Mouse (Mus musculus): ENCODE measurements at regions not wholly inside any gene's neighbourhood (a gene's known extent, or its start where the extent isn't known, plus 50 kb on each side); places are given as distances from the start of the nearest gene placed in this dataset.

DNA sequence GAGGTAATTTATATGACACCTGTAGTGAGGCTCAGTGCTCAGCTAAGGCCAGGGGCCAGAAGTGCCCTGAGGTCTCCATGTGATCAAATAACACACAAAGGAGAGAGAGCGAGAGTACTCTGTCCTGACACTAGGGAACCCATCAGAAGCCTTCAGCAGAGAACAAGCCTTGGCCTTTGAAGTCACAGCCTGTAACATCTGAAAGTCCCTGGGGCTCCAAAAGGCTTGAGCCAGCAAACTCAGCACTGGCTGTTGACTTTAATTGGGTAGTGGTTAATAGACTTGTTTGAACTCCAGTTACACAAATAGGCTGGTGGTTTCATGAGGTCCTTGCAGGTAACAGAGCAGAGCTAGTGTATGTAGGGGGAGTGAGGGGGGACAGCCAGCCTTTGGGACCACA lies 422.5 kb downstream of the Matn1 start:
- ATAC-seq (replicated peaks; ENCODE audit: low FRiP score, low read depth) (no peak), DNase-seq (ENCODE audit: low spot score) (no peak)
- Histone ChIP-seq H3K27ac (no peak overlapping the region), H3K4me2 (ENCODE audit: low read length) (no peak overlapping the region), H3K36me3 (ENCODE audit: insufficient read depth, low read length) (no peaks in the 10 kb centered on the region), H3K9me3 (replicated peaks; ENCODE audit: low read length) (no peaks in the 10 kb centered on the region), H3K4me1 (replicated peaks; ENCODE audit: insufficient read depth, low read length) (no peaks in the 10 kb centered on the region), H3K9ac (ENCODE audit: low read depth, low read length) (no peak overlapping the region), H3K27me3 (ENCODE audit: insufficient read depth, low read length) (no peaks in the 10 kb centered on the region), H3K4me3 (replicated peaks; ENCODE audit: low read depth, low read length) (no peak overlapping the region)
- WGBS = 74% methylated on average over 1 of the region's 1 CpGs
- no peak for TF ChIP-seq CTCF (IDR thresholded peaks at IDR 0.05; ENCODE audit: low read depth)

DNA sequence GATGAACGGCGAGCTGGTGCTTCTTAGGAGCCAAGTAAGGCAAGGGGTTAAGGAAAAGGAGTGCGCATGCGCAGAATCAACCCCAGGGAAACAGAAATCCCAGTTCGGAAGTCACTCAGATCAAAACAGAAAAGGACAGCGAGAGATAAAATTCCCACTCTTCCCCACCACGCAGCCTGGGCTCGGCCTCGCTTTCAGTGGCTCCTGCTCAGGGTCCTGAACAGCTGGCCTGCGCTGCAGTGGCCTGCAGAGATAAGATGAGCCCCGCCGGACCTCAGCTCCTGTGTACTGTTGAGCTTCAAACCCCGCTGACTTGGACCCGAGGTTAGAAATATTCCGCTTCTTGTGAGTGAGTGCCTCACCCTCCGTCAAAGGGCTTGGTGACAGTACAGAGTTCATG lies 428.3 kb downstream of the Matn1 start:
- H3K9ac ChIP-seq (ENCODE audit: low read depth, low read length) = no peak overlapping the region
- WGBS = 81% methylated on average over 16 of the region's 16 CpGs
- H3K36me3 ChIP-seq (ENCODE audit: insufficient read depth, low read length) = no peaks in the 10 kb centered on the region
- H3K4me3 ChIP-seq (replicated peaks; ENCODE audit: low read depth, low read length) = no peak overlapping the region
- H3K27me3 ChIP-seq (ENCODE audit: insufficient read depth, low read length) = no peaks in the 10 kb centered on the region
- H3K4me1 ChIP-seq (replicated peaks; ENCODE audit: insufficient read depth, low read length) = no peaks in the 10 kb centered on the region
- H3K27ac ChIP-seq = no peak overlapping the region
- H3K4me2 ChIP-seq (ENCODE audit: low read length) = no peak overlapping the region
- DNase-seq (ENCODE audit: low spot score) (no peak), ATAC-seq (replicated peaks; ENCODE audit: low FRiP score, low read depth) (no peak)
- no peak for TF ChIP-seq CTCF (IDR thresholded peaks at IDR 0.05; ENCODE audit: low read depth)
- no peaks in the 10 kb centered on the region for H3K9me3 ChIP-seq (replicated peaks; ENCODE audit: low read length)

DNA sequence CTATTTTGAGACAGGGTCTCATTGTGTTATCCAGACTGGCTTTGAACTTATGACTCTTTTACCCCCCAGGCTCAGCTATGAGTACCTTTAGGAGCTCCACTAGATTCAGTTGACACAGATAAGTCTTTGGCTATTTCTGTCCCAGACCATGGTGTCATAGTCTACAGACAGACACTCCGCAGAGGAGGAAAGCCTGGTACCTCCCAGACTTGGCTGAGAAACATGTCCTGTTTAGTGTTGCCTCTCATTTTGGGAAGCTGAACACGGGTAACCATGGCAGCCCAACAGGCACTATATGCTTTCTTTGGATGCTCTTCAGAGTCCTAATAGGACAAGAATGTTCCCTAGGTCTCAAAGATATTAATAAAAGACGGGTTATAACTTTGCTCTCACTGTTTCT lies 429.0 kb downstream of the Matn1 start:
- Histone ChIP-seq H3K27me3 (ENCODE audit: insufficient read depth, low read length) (no peaks in the 10 kb centered on the region), H3K36me3 (ENCODE audit: insufficient read depth, low read length) (no peaks in the 10 kb centered on the region), H3K9me3 (replicated peaks; ENCODE audit: low read length) (no peaks in the 10 kb centered on the region), H3K9ac (ENCODE audit: low read depth, low read length) (no peak overlapping the region), H3K27ac (no peak overlapping the region), H3K4me3 (replicated peaks; ENCODE audit: low read depth, low read length) (no peak overlapping the region), H3K4me2 (ENCODE audit: low read length) (no peak overlapping the region), H3K4me1 (replicated peaks; ENCODE audit: insufficient read depth, low read length) (no peaks in the 10 kb centered on the region)
- TF ChIP-seq CTCF (IDR thresholded peaks at IDR 0.05; ENCODE audit: low read depth) = no peak
- no peak for DNase-seq (ENCODE audit: low spot score)
- no peak for ATAC-seq (replicated peaks; ENCODE audit: low FRiP score, low read depth)
- WGBS = 86% methylated on average over 3 of the region's 3 CpGs

DNA sequence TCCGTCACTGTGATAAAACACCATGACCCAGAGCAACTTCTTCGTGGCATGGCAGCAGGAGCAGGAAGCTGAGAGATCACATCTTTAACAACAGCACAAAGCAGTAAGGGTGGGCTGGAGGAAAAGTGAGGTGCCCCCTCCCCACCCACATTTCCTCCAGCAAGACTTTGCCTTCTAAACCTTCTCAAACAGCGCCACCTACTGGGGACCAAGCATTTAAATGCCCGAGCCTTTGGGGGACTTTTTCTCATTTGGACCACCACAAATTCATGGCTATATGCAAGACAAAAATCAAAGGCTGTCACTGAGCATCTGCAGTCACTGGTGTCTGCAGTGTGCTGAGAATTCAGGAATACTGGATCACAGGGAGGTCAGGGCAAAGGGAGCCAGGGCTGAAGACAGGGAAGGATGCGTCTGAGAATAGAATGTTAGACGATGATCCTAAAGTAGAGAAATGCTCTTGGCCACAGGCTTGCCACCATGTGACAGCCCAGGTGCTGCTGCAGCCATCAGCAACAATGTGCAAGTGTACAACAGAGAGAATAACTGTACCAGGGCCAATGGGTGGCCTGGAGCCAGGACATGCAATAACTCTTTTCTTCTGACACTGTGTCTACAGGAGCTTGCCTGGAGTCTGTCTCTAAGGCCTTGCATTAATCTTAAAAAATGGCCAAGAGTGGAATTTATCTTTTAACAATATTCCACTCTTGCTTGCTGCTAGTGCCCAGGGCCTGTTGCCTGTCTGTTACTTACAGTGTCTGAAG lies 430.5 kb downstream of the Matn1 start:
- WGBS = 86% methylated on average over 6 of the region's 6 CpGs
- no peaks in the 10 kb centered on the region for H3K27me3 ChIP-seq (ENCODE audit: insufficient read depth, low read length)

GRCm38 (mm10) chr4:131381063-131381462 lies 436.9 kb downstream of the Matn1 start:
- H3K27ac ChIP-seq = no peak overlapping the region
- no peak overlapping the region for H3K9ac ChIP-seq (ENCODE audit: low read depth, low read length)
- 0 out of 2 replicates have a peak, but pooled peaks cover 5% of the 10 kb centered on the region for H3K4me1 ChIP-seq (replicated peaks; ENCODE audit: insufficient read depth, low read length)
- H3K4me2 ChIP-seq (ENCODE audit: low read length) = peak overlapping the region; percentile 27
- no peaks in the 10 kb centered on the region for H3K9me3 ChIP-seq (replicated peaks; ENCODE audit: low read length)
- DNase-seq (ENCODE audit: low spot score) = peak; percentile 77
- ATAC-seq (replicated peaks; ENCODE audit: low FRiP score, low read depth) = 0 out of 2 replicates have a peak, but pooled peaks have one; percentile 13
- no peaks in the 10 kb centered on the region for H3K27me3 ChIP-seq (ENCODE audit: insufficient read depth, low read length)
- H3K36me3 ChIP-seq (ENCODE audit: insufficient read depth, low read length) = no peaks in the 10 kb centered on the region
- 11% methylated on average over 9 of the region's 9 CpGs for WGBS
- no peak for TF ChIP-seq CTCF (IDR thresholded peaks at IDR 0.05; ENCODE audit: low read depth)
- no peak overlapping the region for H3K4me3 ChIP-seq (replicated peaks; ENCODE audit: low read depth, low read length)

More for the DNA sequence above, 430.5 kb downstream of the Matn1 start:
- H3K4me3 ChIP-seq (replicated peaks; ENCODE audit: low read depth, low read length) = no peak overlapping the region
- no peaks in the 10 kb centered on the region for H3K4me1 ChIP-seq (replicated peaks; ENCODE audit: insufficient read depth, low read length)
- no peak overlapping the region for H3K9ac ChIP-seq (ENCODE audit: low read depth, low read length)
- TF ChIP-seq CTCF (IDR thresholded peaks at IDR 0.05; ENCODE audit: low read depth) = peak; percentile 51
- H3K9me3 ChIP-seq (replicated peaks; ENCODE audit: low read length) = no peaks in the 10 kb centered on the region
- DNase-seq (ENCODE audit: low spot score) = no peak
- no peak for ATAC-seq (replicated peaks; ENCODE audit: low FRiP score, low read depth)
- H3K36me3 ChIP-seq (ENCODE audit: insufficient read depth, low read length) = no peaks in the 10 kb centered on the region
- no peak overlapping the region for H3K4me2 ChIP-seq (ENCODE audit: low read length)
- no peak overlapping the region for H3K27ac ChIP-seq

DNA sequence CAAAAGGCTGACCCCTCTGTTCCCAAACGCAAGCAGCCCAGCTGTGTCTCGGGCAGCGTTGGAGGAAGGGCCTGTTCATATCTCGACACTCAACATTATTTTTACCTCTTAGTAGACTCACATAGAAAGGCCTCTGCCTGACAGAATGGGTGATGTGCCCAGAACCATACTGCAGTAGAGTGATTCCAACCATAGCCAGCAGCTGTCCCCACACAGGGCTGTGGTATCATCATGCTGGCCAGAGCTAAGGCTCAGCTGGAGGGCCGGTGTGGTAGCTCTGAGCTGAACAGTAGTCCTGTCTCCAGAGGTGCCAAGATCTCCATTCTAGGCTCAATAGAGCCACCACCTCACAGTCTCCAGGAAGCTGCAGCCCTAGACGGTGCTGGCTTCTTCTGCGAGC lies 437.3 kb downstream of the Matn1 start:
- Histone ChIP-seq H3K4me1 (replicated peaks; ENCODE audit: insufficient read depth, low read length) (0 out of 2 replicates have a peak, but pooled peaks cover 5% of the 10 kb centered on the region), H3K27me3 (ENCODE audit: insufficient read depth, low read length) (no peaks in the 10 kb centered on the region), H3K4me2 (ENCODE audit: low read length) (no peak overlapping the region), H3K9ac (ENCODE audit: low read depth, low read length) (no peak overlapping the region), H3K9me3 (replicated peaks; ENCODE audit: low read length) (no peaks in the 10 kb centered on the region), H3K4me3 (replicated peaks; ENCODE audit: low read depth, low read length) (no peak overlapping the region), H3K36me3 (ENCODE audit: insufficient read depth, low read length) (no peaks in the 10 kb centered on the region), H3K27ac (no peak overlapping the region)
- no peak for TF ChIP-seq CTCF (IDR thresholded peaks at IDR 0.05; ENCODE audit: low read depth)
- ATAC-seq (replicated peaks; ENCODE audit: low FRiP score, low read depth) (no peak), DNase-seq (ENCODE audit: low spot score) (no peak)
- 63% methylated on average over 7 of the region's 7 CpGs for WGBS
